7 mouse cellular contexts compared by ENCODE assay signal in the genomic region with DNA sequence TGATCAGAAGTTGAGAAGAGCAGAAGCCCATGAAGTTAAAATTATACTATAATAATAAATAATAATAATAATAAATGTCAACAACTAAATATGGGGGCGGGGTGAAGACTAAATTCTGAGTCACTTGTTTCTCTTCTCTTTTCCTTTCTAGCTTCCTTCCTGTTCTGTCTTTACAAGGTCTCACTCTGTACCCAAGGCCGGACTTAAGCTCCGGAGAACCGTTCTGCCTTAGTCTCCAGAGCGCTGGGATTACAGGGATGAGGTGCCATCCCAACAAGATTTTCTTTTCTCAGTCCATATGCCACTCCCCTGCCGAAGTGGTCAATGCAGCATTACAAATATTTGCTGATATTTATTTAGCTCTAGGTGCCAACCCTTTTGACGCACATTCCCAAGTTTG. TPM values are rescaled to one million over a fixed set of nuclear protein-coding genes. Genes with fewer than 3 reads are reported as not detected.
DNase-seq lines count a peak whose midpoint lies in the region; ATAC-seq and TF ChIP-seq lines count a peak whose summit lies in the region.

No protein-coding gene starts in this region.

- DNase-seq in testis, postnatal 10 days (ENCODE audit: low spot score), result no peak
- DNase-seq in embryonic facial prominence, embryonic 14.5 days (ENCODE audit: low spot score), result no peak
- no peak for DNase-seq in thymus, postnatal 0 days (ENCODE audit: low spot score)

- no peak for TF ChIP-seq POLR2A in testis, adult 2 months (IDR thresholded peaks at IDR 0.05; ENCODE audit: control insufficient read depth, low read depth, low read length)

- TF ChIP-seq CTCF in testis, adult 2 months (IDR thresholded peaks at IDR 0.05; ENCODE audit: control insufficient read depth, insufficient read depth, insufficient replicate concordance, low read depth, low read length), result no peak
- no peak for TF ChIP-seq CTCF in intestine, postnatal 0 days (IDR thresholded peaks at IDR 0.05; ENCODE audit: low read depth)

- H3K4me3 ChIP-seq in testis, adult 2 months (ENCODE audit: control insufficient read depth, low read depth, low read length), result peak overlapping the region; percentile 79
- peak overlapping the region; percentile 88 for H3K4me3 ChIP-seq in embryonic facial prominence, embryonic 14.5 days (ENCODE audit: low read depth, low read length)
- peak overlapping the region; percentile 82 for H3K4me3 ChIP-seq in intestine, postnatal 0 days (ENCODE audit: low read depth, low read length)
- H3K4me3 ChIP-seq in midbrain, embryonic 13.5 days (replicated peaks), result peak overlapping the region; percentile 78

- H3K4me2 ChIP-seq in embryonic facial prominence, embryonic 14.5 days (ENCODE audit: low read depth, low read length), result peak overlapping the region; percentile 92
- H3K4me2 ChIP-seq in intestine, postnatal 0 days (replicated peaks; ENCODE audit: low read depth), result peak overlapping the region; percentile 87
- H3K4me2 ChIP-seq in midbrain, embryonic 13.5 days (replicated peaks), result peak overlapping the region; percentile 65

- H3K36me3 ChIP-seq in testis, adult 2 months (ENCODE audit: control insufficient read depth, insufficient read depth, low read length), result no peaks in the 10 kb centered on the region
- no peaks in the 10 kb centered on the region for H3K36me3 ChIP-seq in embryonic facial prominence, embryonic 14.5 days (ENCODE audit: control insufficient read depth, insufficient read depth, low read length)
- H3K36me3 ChIP-seq in intestine, postnatal 0 days (ENCODE audit: control insufficient read depth, insufficient read depth), result no peaks in the 10 kb centered on the region
- H3K36me3 ChIP-seq in midbrain, embryonic 13.5 days, result no peaks in the 10 kb centered on the region

- peak overlapping the region; percentile 82 for H3K9ac ChIP-seq in embryonic facial prominence, embryonic 14.5 days (ENCODE audit: low read depth, low read length)
- peak overlapping the region; percentile 74 for H3K9ac ChIP-seq in intestine, postnatal 0 days (ENCODE audit: low read depth, low read length)
- peak overlapping the region; percentile 95 for H3K9ac ChIP-seq in midbrain, embryonic 13.5 days (replicated peaks)

- no peaks in the 10 kb centered on the region for H3K27me3 ChIP-seq in testis, adult 2 months (ENCODE audit: control insufficient read depth, insufficient read depth, low read length)
- H3K27me3 ChIP-seq in embryonic facial prominence, embryonic 14.5 days (replicated peaks; ENCODE audit: control insufficient read depth, insufficient read depth, low read length), result no peaks in the 10 kb centered on the region
- H3K27me3 ChIP-seq in intestine, postnatal 0 days (replicated peaks; ENCODE audit: control insufficient read depth, insufficient read depth, low read length), result no peaks in the 10 kb centered on the region
- no peaks in the 10 kb centered on the region for H3K27me3 ChIP-seq in midbrain, embryonic 13.5 days

- no peak for ATAC-seq in embryonic facial prominence, embryonic 14.5 days (ENCODE audit: low read depth)
- ATAC-seq in intestine, postnatal 0 days, result 0 out of 2 replicates have a peak, but pooled peaks have one; percentile 27
- ATAC-seq in midbrain, embryonic 13.5 days, result peak; percentile 14; the same call in 1 of the 2 replicates
- ATAC-seq in frontal cortex, adult (ENCODE audit: low TSS enrichment), result no peak

- H3K4me1 ChIP-seq in testis, adult 2 months (ENCODE audit: control insufficient read depth, insufficient read depth, low read length), result peaks cover 3% of the 10 kb centered on the region
- peaks cover 20% of the 10 kb centered on the region for H3K4me1 ChIP-seq in embryonic facial prominence, embryonic 14.5 days (ENCODE audit: control insufficient read depth, insufficient read depth, low read length)
- H3K4me1 ChIP-seq in intestine, postnatal 0 days (replicated peaks; ENCODE audit: control insufficient read depth, insufficient read depth, low read length), result no peaks in the 10 kb centered on the region
- peaks cover 32% of the 10 kb centered on the region for H3K4me1 ChIP-seq in midbrain, embryonic 13.5 days (replicated peaks)

- H3K9me3 ChIP-seq in embryonic facial prominence, embryonic 14.5 days (ENCODE audit: control insufficient read depth, low read length), result no peaks in the 10 kb centered on the region
- no peaks in the 10 kb centered on the region for H3K9me3 ChIP-seq in intestine, postnatal 0 days (ENCODE audit: control insufficient read depth)
- H3K9me3 ChIP-seq in midbrain, embryonic 13.5 days, result no peaks in the 10 kb centered on the region

- no peak overlapping the region; the same call in 1 of the 2 replicates for H3K27ac ChIP-seq in testis, adult 2 months (ENCODE audit: control insufficient read depth, insufficient read depth, low read depth, low read length)
- peak overlapping the region; percentile 89 for H3K27ac ChIP-seq in embryonic facial prominence, embryonic 14.5 days (replicated peaks; ENCODE audit: low read depth, low read length)
- H3K27ac ChIP-seq in intestine, postnatal 0 days (ENCODE audit: low read depth, low read length), result peak overlapping the region; percentile 91
- H3K27ac ChIP-seq in midbrain, embryonic 13.5 days, result peak overlapping the region; percentile 98

- 17% methylated on average over 7 of the region's 7 CpGs for WGBS in embryonic facial prominence, embryonic 14.5 days
- WGBS in intestine, postnatal 0 days, result 17% methylated on average over 7 of the region's 7 CpGs
- WGBS in midbrain, embryonic 13.5 days, result 14% methylated on average over 7 of the region's 7 CpGs

RNA-seq across cellular contexts. Expression of a gene that starts 0.5 kb away (rescaled TPM):
- 6.8 and 7.2 TPM in 2 replicates for polyA plus RNA-seq in testis, adult 2 months (2012; rRNA removed)
- 19.2 and 23.4 TPM in 2 replicates for polyA plus RNA-seq in embryonic facial prominence, embryonic 14.5 days (2014; fragmentation: Nextera tagmentation; extraction: Ambion mirVana)
- polyA plus RNA-seq in intestine, postnatal 0 days (2015; fragmentation: Nextera tagmentation; extraction: Ambion mirVana), result 29.5 and 30.2 TPM in 2 replicates
- 51.6 and 55.5 TPM in 2 replicates for polyA plus RNA-seq in midbrain, embryonic 13.5 days (2015; fragmentation: Nextera tagmentation; extraction: Ambion mirVana)
- polyA plus RNA-seq in thymus, postnatal 0 days (2015; fragmentation: Nextera tagmentation; extraction: Ambion mirVana), result 42.8 and 48.0 TPM in 2 replicates

Comparison
In these comparisons a context has a peak if more than half of its experiments do, and no peak if none do; other contexts are left out.
1. ATAC-seq: peak in intestine, postnatal 0 days (single experiment) and midbrain, embryonic 13.5 days (single experiment); none in embryonic facial prominence, embryonic 14.5 days (single experiment) and frontal cortex, adult (single experiment).
2. Peak in every context shown above with its lines, with median percentiles within 50 percentile points of each other: H3K4me3 ChIP-seq, H3K4me2 ChIP-seq and H3K9ac ChIP-seq.